Mouse (Mus musculus): ENCODE data around the gene Rbmxl1. TPM values are rescaled to one million over a fixed set of nuclear protein-coding genes. Genes with fewer than 3 reads are reported as not detected.

Rbmxl1 gene
- polyA plus RNA-seq, 1 experiment from 2014 or later = 411 TPM

DNA sequence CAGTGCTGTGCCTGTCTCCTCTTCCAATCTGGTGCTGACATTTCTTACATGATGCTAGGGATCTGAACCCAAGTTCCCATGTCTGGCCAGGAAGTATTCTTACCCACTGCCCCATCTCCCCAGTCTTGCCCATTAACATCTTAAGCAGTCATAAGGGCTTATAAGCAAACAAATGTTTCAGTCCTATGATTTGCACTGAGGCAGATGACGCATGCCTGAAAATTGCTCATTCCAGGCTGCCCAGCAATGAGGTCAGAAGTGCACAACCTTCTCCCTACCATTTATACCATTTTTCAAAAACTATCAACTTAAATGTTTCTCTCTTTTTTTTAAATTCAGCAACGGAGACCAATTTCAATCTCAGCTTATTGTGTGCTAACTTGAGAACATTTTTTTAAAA is 44.8 kb downstream of the Rbmxl1 start:
- DNase-seq (ENCODE audit: low spot score) = no peak
- no peaks in the 10 kb centered on the region for H3K27me3 ChIP-seq (ENCODE audit: control insufficient read depth, insufficient read depth, low read length)
- no peaks in the 10 kb centered on the region for H3K36me3 ChIP-seq (ENCODE audit: control insufficient read depth, insufficient read depth, low read length)
- H3K9ac ChIP-seq (ENCODE audit: low read length) = no peak overlapping the region
- WGBS = 90% methylated on average over 2 of the region's 2 CpGs
- ATAC-seq (replicated peaks; ENCODE audit: low FRiP score) = no peak
- no peak overlapping the region for H3K27ac ChIP-seq (ENCODE audit: low read depth, low read length)
- no peak overlapping the region for H3K4me3 ChIP-seq (ENCODE audit: low read depth, low read length)
- H3K4me1 ChIP-seq (replicated peaks; ENCODE audit: control insufficient read depth, insufficient read depth, low read length) = no peaks in the 10 kb centered on the region
- no peaks in the 10 kb centered on the region; the same call in 1 of the 2 replicates for H3K9me3 ChIP-seq (ENCODE audit: control insufficient read depth, low read length)
- no peak overlapping the region for H3K4me2 ChIP-seq (ENCODE audit: low read depth, low read length, severe bottlenecking)

DNA sequence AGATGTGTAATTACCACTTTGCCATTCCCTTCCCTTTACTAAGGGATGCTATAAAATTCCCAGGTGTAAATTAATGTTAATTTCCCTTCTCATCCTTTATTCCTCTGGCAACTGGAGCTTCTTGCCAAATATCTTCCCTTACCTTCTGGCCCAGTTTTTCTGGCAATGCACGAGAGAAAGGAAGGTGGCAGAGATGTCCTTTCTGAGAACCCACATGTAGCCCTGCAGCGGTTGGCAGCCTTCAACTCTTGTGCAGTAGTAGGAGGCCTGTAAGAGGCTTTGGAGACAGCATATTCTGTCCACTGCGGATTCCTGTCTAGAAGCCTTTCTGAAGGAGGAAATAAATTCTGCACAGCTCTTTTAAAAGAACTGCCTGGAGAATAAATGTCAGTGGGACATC is 52.3 kb downstream of the Rbmxl1 start:
- Histone ChIP-seq H3K9ac (ENCODE audit: low read length) (no peak overlapping the region), H3K27ac (ENCODE audit: low read depth, low read length) (no peak overlapping the region), H3K4me2 (ENCODE audit: low read depth, low read length, severe bottlenecking) (no peak overlapping the region), H3K4me1 (replicated peaks; ENCODE audit: control insufficient read depth, insufficient read depth, low read length) (no peaks in the 10 kb centered on the region), H3K9me3 (ENCODE audit: control insufficient read depth, low read length) (no peaks in the 10 kb centered on the region), H3K4me3 (ENCODE audit: low read depth, low read length) (no peak overlapping the region), H3K27me3 (ENCODE audit: control insufficient read depth, insufficient read depth, low read length) (no peaks in the 10 kb centered on the region), H3K36me3 (ENCODE audit: control insufficient read depth, insufficient read depth, low read length) (no peaks in the 10 kb centered on the region)
- DNase-seq (ENCODE audit: low spot score) (no peak), ATAC-seq (replicated peaks; ENCODE audit: low FRiP score) (no peak)
- WGBS = 89% methylated on average over 3 of the region's 3 CpGs

Other genes with a start within 250 kb of the Rbmxl1 start
- not detected in 2 replicates for gene Pou4f2, start 72.3 kb downstream of the Rbmxl1 start, polyA plus RNA-seq (2014; fragmentation: Nextera tagmentation; extraction: Ambion mirVana)
- 8.5 and 9.6 TPM in 2 replicates for gene Slc10a7, start 448 bp upstream of the Rbmxl1 start, polyA plus RNA-seq (2014; fragmentation: Nextera tagmentation; extraction: Ambion mirVana)